Mouse (Mus musculus): Measurements from ENCODE around the gene Sptb. TPM values are rescaled to one million over a fixed set of nuclear protein-coding genes. Genes with fewer than 3 reads are reported as not detected.

Gene Sptb
- polyA plus RNA-seq, 1 experiment from 2014 or later, result 5.2 TPM

GRCm38 (mm10) chr12:76540169-76540568 lies 170.2 kb downstream of the Sptb start:
- Histone ChIP-seq H3K4me3 (no peak overlapping the region), H3K9me3 (no peaks in the 10 kb centered on the region), H3K36me3 (peaks cover 3% of the 10 kb centered on the region; the same call in 1 of the 2 replicates), H3K9ac (no peak overlapping the region), H3K4me2 (no peak overlapping the region), H3K27me3 (replicated peaks) (no peaks in the 10 kb centered on the region), H3K27ac (replicated peaks) (no peak overlapping the region), H3K4me1 (peaks cover 49% of the 10 kb centered on the region)
- no peak for ATAC-seq (ENCODE audit: extremely low read depth, insufficient number of reproducible peaks, low FRiP score, low TSS enrichment)
- WGBS, result 80% methylated on average over 3 of the region's 3 CpGs

- 68% methylated on average over 8 of the region's 8 CpGs for WGBS
- H3K27me3 ChIP-seq (replicated peaks), result 0 out of 2 replicates have a peak, but pooled peaks cover under 1% of the 10 kb centered on the region
- peak overlapping the region; percentile 71 for H3K27ac ChIP-seq (replicated peaks)
These were observed 172.9 kb downstream of the Sptb start for GRCm38 (mm10) chr12:76537434-76537833.

GRCm38 (mm10) chr12:76536591-76537153 lies 173.7 kb downstream of the Sptb start:
- peaks cover 8% of the 10 kb centered on the region for H3K27me3 ChIP-seq (replicated peaks)
- peak overlapping the region; percentile 92 for H3K9ac ChIP-seq
- ATAC-seq (ENCODE audit: extremely low read depth, insufficient number of reproducible peaks, low FRiP score, low TSS enrichment), result no peak
- H3K9me3 ChIP-seq, result no peaks in the 10 kb centered on the region
- 44% methylated on average over 8 of the region's 8 CpGs for WGBS
- H3K4me2 ChIP-seq, result peak overlapping the region; percentile 95
- peaks cover 63% of the 10 kb centered on the region for H3K4me1 ChIP-seq
- H3K36me3 ChIP-seq, result peaks cover 3% of the 10 kb centered on the region; the same call in 1 of the 2 replicates
- peak overlapping the region; percentile 71 for H3K27ac ChIP-seq (replicated peaks)
- peak overlapping the region; percentile 71 for H3K4me3 ChIP-seq

More at GRCm38 (mm10) chr12:76537434-76537833, 172.9 kb downstream of the Sptb start:
- no peak overlapping the region for H3K4me3 ChIP-seq
- peak overlapping the region; percentile 95; the same call in 1 of the 2 replicates for H3K4me2 ChIP-seq
- peaks cover 60% of the 10 kb centered on the region for H3K4me1 ChIP-seq
- no peaks in the 10 kb centered on the region for H3K9me3 ChIP-seq
- ATAC-seq (ENCODE audit: extremely low read depth, insufficient number of reproducible peaks, low FRiP score, low TSS enrichment), result no peak
- no peak overlapping the region; the same call in 1 of the 2 replicates for H3K9ac ChIP-seq
- H3K36me3 ChIP-seq, result peaks cover 3% of the 10 kb centered on the region; the same call in 1 of the 2 replicates

- H3K27me3 ChIP-seq (replicated peaks), result peaks cover 20% of the 10 kb centered on the region
- H3K27ac ChIP-seq (replicated peaks), result peak overlapping the region; percentile 89
- H3K4me2 ChIP-seq, result peak overlapping the region; percentile 95
- peak overlapping the region; percentile 71 for H3K4me3 ChIP-seq
- no peak for ATAC-seq (ENCODE audit: extremely low read depth, insufficient number of reproducible peaks, low FRiP score, low TSS enrichment)
- peak overlapping the region; percentile 92 for H3K9ac ChIP-seq
- 36% methylated on average over 9 of the region's 9 CpGs for WGBS
- peaks cover 51% of the 10 kb centered on the region for H3K4me1 ChIP-seq
- H3K9me3 ChIP-seq, result no peaks in the 10 kb centered on the region
- H3K36me3 ChIP-seq, result peaks cover 3% of the 10 kb centered on the region; the same call in 1 of the 2 replicates
These were observed 174.9 kb downstream of the Sptb start for GRCm38 (mm10) chr12:76535471-76535900.

- Histone ChIP-seq H3K9me3 (no peaks in the 10 kb centered on the region), H3K36me3 (peaks cover 3% of the 10 kb centered on the region; the same call in 1 of the 2 replicates), H3K27ac (replicated peaks) (peak overlapping the region; percentile 89), H3K4me3 (peak overlapping the region; percentile 71), H3K4me1 (peaks cover 50% of the 10 kb centered on the region), H3K9ac (peak overlapping the region; percentile 92), H3K27me3 (replicated peaks) (peaks cover 25% of the 10 kb centered on the region), H3K4me2 (peak overlapping the region; percentile 95)
- WGBS, result 6% methylated on average over 9 of the region's 9 CpGs
- no peak for ATAC-seq (ENCODE audit: extremely low read depth, insufficient number of reproducible peaks, low FRiP score, low TSS enrichment)
These were observed 175.6 kb downstream of the Sptb start for GRCm38 (mm10) chr12:76534641-76535283.

- Histone ChIP-seq H3K9ac (peak overlapping the region; percentile 92), H3K9me3 (no peaks in the 10 kb centered on the region), H3K4me3 (peak overlapping the region; percentile 71), H3K27me3 (replicated peaks) (peaks cover 30% of the 10 kb centered on the region), H3K36me3 (no peaks in the 10 kb centered on the region), H3K4me1 (peaks cover 50% of the 10 kb centered on the region), H3K27ac (replicated peaks) (peak overlapping the region; percentile 89), H3K4me2 (peak overlapping the region; percentile 95)
- WGBS, result 2% methylated on average over 11 of the region's 11 CpGs
- no peak for ATAC-seq (ENCODE audit: extremely low read depth, insufficient number of reproducible peaks, low FRiP score, low TSS enrichment)
These were observed 176.1 kb downstream of the Sptb start for GRCm38 (mm10) chr12:76534233-76534632.

- Histone ChIP-seq H3K27me3 (replicated peaks) (peaks cover 30% of the 10 kb centered on the region), H3K4me2 (peak overlapping the region; percentile 95), H3K9me3 (no peaks in the 10 kb centered on the region), H3K9ac (peak overlapping the region; percentile 92), H3K36me3 (no peaks in the 10 kb centered on the region), H3K4me3 (peak overlapping the region; percentile 71), H3K4me1 (peaks cover 50% of the 10 kb centered on the region), H3K27ac (replicated peaks) (peak overlapping the region; percentile 89)
- WGBS, result under 1% methylated on average over 73 of the region's 74 CpGs
- peak; percentile 38; the same call in 1 of the 2 replicates for ATAC-seq (ENCODE audit: extremely low read depth, insufficient number of reproducible peaks, low FRiP score, low TSS enrichment)
These were observed 176.7 kb downstream of the Sptb start for GRCm38 (mm10) chr12:76533377-76534222.

- Histone ChIP-seq H3K27ac (replicated peaks) (peak overlapping the region; percentile 89), H3K36me3 (no peaks in the 10 kb centered on the region), H3K9me3 (no peaks in the 10 kb centered on the region), H3K9ac (peak overlapping the region; percentile 92), H3K4me2 (peak overlapping the region; percentile 95), H3K4me1 (peaks cover 46% of the 10 kb centered on the region), H3K4me3 (peak overlapping the region; percentile 71), H3K27me3 (replicated peaks) (peaks cover 30% of the 10 kb centered on the region)
- ATAC-seq (ENCODE audit: extremely low read depth, insufficient number of reproducible peaks, low FRiP score, low TSS enrichment), result no peak
- 0% methylated on average over 31 of the region's 31 CpGs for WGBS
These were observed 177.4 kb downstream of the Sptb start for GRCm38 (mm10) chr12:76532926-76533376.

GRCm38 (mm10) chr12:76531986-76532925 lies 178.1 kb downstream of the Sptb start:
- no peak for ATAC-seq (ENCODE audit: extremely low read depth, insufficient number of reproducible peaks, low FRiP score, low TSS enrichment)
- peaks cover 46% of the 10 kb centered on the region for H3K4me1 ChIP-seq
- 6% methylated on average over 19 of the region's 19 CpGs for WGBS

GRCm38 (mm10) chr12:76530580-76531139 lies 179.7 kb downstream of the Sptb start, which contains the start of gene Plekhg3:
Gene Plekhg3 (plus strand): TSS chr12:76530891.
- Histone ChIP-seq H3K4me3 (no peak within 1 kb of the TSS), H3K9ac (no peak within 1 kb of the TSS), H3K36me3 (no peaks in the 10 kb centered on the region), H3K9me3 (no peaks in the 10 kb centered on the region), H3K4me1 (peaks cover 31% of the 10 kb centered on the region), H3K4me2 (0 out of 2 replicates have a peak within 1 kb of the TSS, but pooled peaks have one; percentile 95), H3K27me3 (replicated peaks) (peaks cover 33% of the 10 kb centered on the region), H3K27ac (replicated peaks) (no peak within 1 kb of the TSS)
- ATAC-seq (ENCODE audit: extremely low read depth, insufficient number of reproducible peaks, low FRiP score, low TSS enrichment), result no peak
- WGBS, result 51% methylated on average over 6 of the region's 6 CpGs

More at GRCm38 (mm10) chr12:76531986-76532925, 178.1 kb downstream of the Sptb start:
- peak overlapping the region; percentile 92 for H3K9ac ChIP-seq
- H3K4me3 ChIP-seq, result peak overlapping the region; percentile 71
- H3K36me3 ChIP-seq, result no peaks in the 10 kb centered on the region
- no peaks in the 10 kb centered on the region for H3K9me3 ChIP-seq
- peaks cover 32% of the 10 kb centered on the region for H3K27me3 ChIP-seq (replicated peaks)
- H3K27ac ChIP-seq (replicated peaks), result 0 out of 2 replicates have a peak overlapping the region, but pooled peaks have one; percentile 89
- peak overlapping the region; percentile 95 for H3K4me2 ChIP-seq
